Mouse (Mus musculus): ENCODE results near the gene Casq2. TPM values are rescaled to one million over a fixed set of nuclear protein-coding genes. Genes with fewer than 3 reads are reported as not detected.
"Not testable (repeated sequence)": the region's sequence is repeated elsewhere in the genome, so short reads cannot be mapped to it uniquely, and the experiment has no call there.

The Casq2 gene
- polyA plus RNA-seq, 1 experiment from 2014 or later = 1.1 TPM

- H3K4me2 ChIP-seq (replicated peaks) = no peak overlapping the region
- H3K9me3 ChIP-seq (replicated peaks) = no peaks in the 10 kb centered on the region
- ATAC-seq (ENCODE audit: low FRiP score) = no peak
- peaks cover 8% of the 10 kb centered on the region; the same call in 1 of the 2 replicates for H3K4me1 ChIP-seq
- 97% methylated on average over 7 of the region's 7 CpGs for WGBS
- peaks cover 13% of the 10 kb centered on the region for H3K36me3 ChIP-seq
- H3K4me3 ChIP-seq = no peak overlapping the region
- H3K9ac ChIP-seq = no peak overlapping the region
- no peak overlapping the region for H3K27ac ChIP-seq
- H3K27me3 ChIP-seq = no peaks in the 10 kb centered on the region
Measured at GRCm38 (mm10) chr3:102156737-102157136, 70.5 kb downstream of the Casq2 start.

GRCm38 (mm10) chr3:102157652-102158051 lies 71.4 kb downstream of the Casq2 start:
- 89% methylated on average over 6 of the region's 6 CpGs for WGBS
- Histone ChIP-seq H3K27ac (no peak overlapping the region), H3K9ac (no peak overlapping the region), H3K27me3 (no peaks in the 10 kb centered on the region), H3K9me3 (replicated peaks) (no peaks in the 10 kb centered on the region), H3K4me3 (no peak overlapping the region), H3K4me1 (peaks cover 3% of the 10 kb centered on the region; the same call in 1 of the 2 replicates), H3K36me3 (peaks cover 13% of the 10 kb centered on the region), H3K4me2 (replicated peaks) (no peak overlapping the region)
- ATAC-seq (ENCODE audit: low FRiP score) = no peak

GRCm38 (mm10) chr3:102158759-102159422 lies 72.7 kb downstream of the Casq2 start:
- Histone ChIP-seq H3K4me2 (replicated peaks) (no peak overlapping the region), H3K36me3 (peaks cover 13% of the 10 kb centered on the region), H3K9ac (no peak overlapping the region), H3K9me3 (replicated peaks) (no peaks in the 10 kb centered on the region), H3K27ac (no peak overlapping the region), H3K4me1 (0 out of 2 replicates have a peak, but pooled peaks cover 2% of the 10 kb centered on the region), H3K27me3 (no peaks in the 10 kb centered on the region), H3K4me3 (no peak overlapping the region)
- no peak for ATAC-seq (ENCODE audit: low FRiP score)
- WGBS = 76% methylated on average over 14 of the region's 14 CpGs

GRCm38 (mm10) chr3:102159423-102160325 lies 73.5 kb downstream of the Casq2 start:
- Histone ChIP-seq H3K4me2 (replicated peaks) (no peak overlapping the region), H3K9me3 (replicated peaks) (no peaks in the 10 kb centered on the region), H3K27ac (no peak overlapping the region), H3K4me3 (no peak overlapping the region), H3K36me3 (peaks cover 13% of the 10 kb centered on the region), H3K9ac (no peak overlapping the region), H3K4me1 (0 out of 2 replicates have a peak, but pooled peaks cover 2% of the 10 kb centered on the region), H3K27me3 (no peaks in the 10 kb centered on the region)
- WGBS = 72% methylated on average over 14 of the region's 14 CpGs
- ATAC-seq (ENCODE audit: low FRiP score) = 0 out of 2 replicates have a peak, but pooled peaks have one; percentile 35

GRCm38 (mm10) chr3:102163861-102164260 lies 77.6 kb downstream of the Casq2 start:
- ATAC-seq (ENCODE audit: low FRiP score); H3K27me3 ChIP-seq; H3K4me2 ChIP-seq (replicated peaks); H3K9ac ChIP-seq; H3K9me3 ChIP-seq (replicated peaks); H3K27ac ChIP-seq; H3K36me3 ChIP-seq; H3K4me3 ChIP-seq: not testable (repeated sequence)
- H3K4me1 ChIP-seq = peaks cover 12% of the 10 kb centered on the region
- 75% methylated on average over 1 of the region's 1 CpGs for WGBS

GRCm38 (mm10) chr3:102164911-102165310 lies 78.7 kb downstream of the Casq2 start:
- H3K4me1 ChIP-seq = peaks cover 17% of the 10 kb centered on the region
- ATAC-seq (ENCODE audit: low FRiP score) = no peak
- H3K27ac ChIP-seq = no peak overlapping the region
- no peak overlapping the region for H3K4me3 ChIP-seq
- H3K4me2 ChIP-seq (replicated peaks) = no peak overlapping the region
- H3K9ac ChIP-seq = no peak overlapping the region
- no peaks in the 10 kb centered on the region; the same call in 1 of the 2 replicates for H3K36me3 ChIP-seq
- no peaks in the 10 kb centered on the region for H3K27me3 ChIP-seq
- 60% methylated on average over 4 of the region's 4 CpGs for WGBS
- no peaks in the 10 kb centered on the region for H3K9me3 ChIP-seq (replicated peaks)

GRCm38 (mm10) chr3:102165536-102166286 lies 79.5 kb downstream of the Casq2 start:
- no peak overlapping the region for H3K9ac ChIP-seq
- H3K27me3 ChIP-seq = no peaks in the 10 kb centered on the region
- H3K4me1 ChIP-seq = peaks cover 17% of the 10 kb centered on the region
- WGBS = 74% methylated on average over 21 of the region's 21 CpGs
- H3K9me3 ChIP-seq (replicated peaks) = no peaks in the 10 kb centered on the region
- H3K4me2 ChIP-seq (replicated peaks) = no peak overlapping the region
- ATAC-seq (ENCODE audit: low FRiP score) = no peak
- no peaks in the 10 kb centered on the region; the same call in 1 of the 2 replicates for H3K36me3 ChIP-seq
- no peak overlapping the region for H3K4me3 ChIP-seq
- H3K27ac ChIP-seq = no peak overlapping the region

- Histone ChIP-seq H3K4me1 (peaks cover 17% of the 10 kb centered on the region), H3K4me2 (replicated peaks) (no peak overlapping the region), H3K9ac (no peak overlapping the region), H3K4me3 (no peak overlapping the region), H3K9me3 (replicated peaks) (no peaks in the 10 kb centered on the region), H3K27ac (no peak overlapping the region), H3K36me3 (no peaks in the 10 kb centered on the region; the same call in 1 of the 2 replicates), H3K27me3 (no peaks in the 10 kb centered on the region)
- WGBS = 60% methylated on average over 4 of the region's 4 CpGs
- ATAC-seq (ENCODE audit: low FRiP score) = no peak
Measured at GRCm38 (mm10) chr3:102166287-102166620, 80.0 kb downstream of the Casq2 start.

GRCm38 (mm10) chr3:102166794-102167193 lies 80.6 kb downstream of the Casq2 start:
- H3K27ac ChIP-seq = no peak overlapping the region
- H3K9me3 ChIP-seq (replicated peaks) = no peaks in the 10 kb centered on the region
- no peaks in the 10 kb centered on the region; the same call in 1 of the 2 replicates for H3K36me3 ChIP-seq
- no peaks in the 10 kb centered on the region for H3K27me3 ChIP-seq
- H3K4me1 ChIP-seq = peaks cover 17% of the 10 kb centered on the region
- no peak overlapping the region for H3K4me2 ChIP-seq (replicated peaks)
- H3K9ac ChIP-seq = no peak overlapping the region
- 74% methylated on average over 8 of the region's 8 CpGs for WGBS
- no peak for ATAC-seq (ENCODE audit: low FRiP score)
- H3K4me3 ChIP-seq = no peak overlapping the region

- peak; percentile 38; the same call in 1 of the 2 replicates for ATAC-seq (ENCODE audit: low FRiP score)
Measured at GRCm38 (mm10) chr3:102167555-102168210, 81.5 kb downstream of the Casq2 start.

GRCm38 (mm10) chr3:102169197-102169905 lies 83.1 kb downstream of the Casq2 start:
- Histone ChIP-seq H3K9ac (no peak overlapping the region), H3K4me2 (replicated peaks) (no peak overlapping the region), H3K9me3 (replicated peaks) (no peaks in the 10 kb centered on the region), H3K4me1 (peaks cover 17% of the 10 kb centered on the region), H3K27me3 (no peaks in the 10 kb centered on the region), H3K36me3 (no peaks in the 10 kb centered on the region), H3K27ac (peak overlapping the region; percentile 48), H3K4me3 (no peak overlapping the region)
- ATAC-seq (ENCODE audit: low FRiP score) = 0 out of 2 replicates have a peak, but pooled peaks have one; percentile 55
- 57% methylated on average over 13 of the region's 13 CpGs for WGBS

More at GRCm38 (mm10) chr3:102167555-102168210, 81.5 kb downstream of the Casq2 start:
- Histone ChIP-seq H3K27ac (no peak overlapping the region), H3K4me3 (no peak overlapping the region), H3K9ac (no peak overlapping the region), H3K4me1 (peaks cover 17% of the 10 kb centered on the region), H3K9me3 (replicated peaks) (no peaks in the 10 kb centered on the region), H3K27me3 (no peaks in the 10 kb centered on the region), H3K36me3 (no peaks in the 10 kb centered on the region; the same call in 1 of the 2 replicates), H3K4me2 (replicated peaks) (0 out of 2 replicates have a peak overlapping the region, but pooled peaks have one; percentile 8)
- WGBS = 10% methylated on average over 10 of the region's 10 CpGs
